Mouse (Mus musculus): Measurements from ENCODE around the gene Ambra1. TPM values are rescaled to one million over a fixed set of nuclear protein-coding genes. Genes with fewer than 3 reads are reported as not detected.

Ambra1 gene
- total RNA-seq, 2 experiments from 2014 or later: 21.9 to 22.7 TPM

DNA sequence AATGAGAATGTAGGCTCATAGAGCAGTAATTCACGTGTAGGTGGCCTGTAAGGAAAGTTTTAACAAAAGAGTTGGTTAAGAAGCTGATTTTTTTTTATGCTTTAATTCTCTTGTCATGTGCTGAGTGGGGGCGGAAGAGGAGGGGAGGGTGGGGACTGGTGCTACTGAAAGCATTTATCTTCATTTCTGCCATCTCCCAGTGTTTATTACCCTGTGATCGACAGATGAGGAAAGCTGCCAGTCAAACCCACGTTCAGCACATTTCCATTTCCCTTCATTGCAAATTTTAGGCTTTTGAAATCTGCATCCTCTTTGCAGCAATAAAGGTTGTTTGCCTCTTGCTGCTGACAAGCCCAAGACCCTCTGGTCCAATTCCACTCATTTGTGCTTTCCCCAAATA lies 129.5 kb downstream of the Ambra1 start:
- intact Hi-C loops (cut with DNase I): no loop called here
- DNase-seq: no peak

GRCm38 (mm10) chr2:91870754-91871153 lies 140.8 kb downstream of the Ambra1 start:
- intact Hi-C loops (cut with DNase I): no loop called here
- peak; percentile 21 to 35 for DNase-seq

GRCm38 (mm10) chr2:91871225-91871624 lies 141.3 kb downstream of the Ambra1 start:
- intact Hi-C loops (cut with DNase I): no loop called here
- DNase-seq: no peak

GRCm38 (mm10) chr2:91872658-91873057 lies 142.7 kb downstream of the Ambra1 start:
- DNase-seq: no peak
- intact Hi-C loops (cut with DNase I): no loop called here

GRCm38 (mm10) chr2:91876000-91876805 lies 146.3 kb downstream of the Ambra1 start:
- DNase-seq: peak in 1 of 2 experiments; percentile 1
- intact Hi-C loops (cut with DNase I): no loop called here

DNA sequence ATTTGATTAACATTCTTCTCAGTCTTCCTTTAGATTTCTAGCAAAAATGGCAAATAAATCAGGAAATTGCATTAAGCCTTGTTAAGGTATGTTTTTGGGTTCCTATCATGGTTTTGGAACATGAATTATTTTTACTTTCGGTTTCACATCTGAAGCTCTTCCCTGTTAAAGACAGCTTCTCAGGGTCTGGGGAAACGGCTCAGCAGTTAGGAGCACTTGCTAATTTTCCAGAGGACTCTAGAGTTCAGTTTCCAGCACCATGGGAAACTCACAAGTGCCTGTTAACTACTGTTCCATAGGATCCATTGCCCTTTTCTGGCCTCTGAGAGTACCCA lies 146.8 kb downstream of the Ambra1 start:
- intact Hi-C loops (cut with DNase I): no loop called here
- no peak for DNase-seq

DNA sequence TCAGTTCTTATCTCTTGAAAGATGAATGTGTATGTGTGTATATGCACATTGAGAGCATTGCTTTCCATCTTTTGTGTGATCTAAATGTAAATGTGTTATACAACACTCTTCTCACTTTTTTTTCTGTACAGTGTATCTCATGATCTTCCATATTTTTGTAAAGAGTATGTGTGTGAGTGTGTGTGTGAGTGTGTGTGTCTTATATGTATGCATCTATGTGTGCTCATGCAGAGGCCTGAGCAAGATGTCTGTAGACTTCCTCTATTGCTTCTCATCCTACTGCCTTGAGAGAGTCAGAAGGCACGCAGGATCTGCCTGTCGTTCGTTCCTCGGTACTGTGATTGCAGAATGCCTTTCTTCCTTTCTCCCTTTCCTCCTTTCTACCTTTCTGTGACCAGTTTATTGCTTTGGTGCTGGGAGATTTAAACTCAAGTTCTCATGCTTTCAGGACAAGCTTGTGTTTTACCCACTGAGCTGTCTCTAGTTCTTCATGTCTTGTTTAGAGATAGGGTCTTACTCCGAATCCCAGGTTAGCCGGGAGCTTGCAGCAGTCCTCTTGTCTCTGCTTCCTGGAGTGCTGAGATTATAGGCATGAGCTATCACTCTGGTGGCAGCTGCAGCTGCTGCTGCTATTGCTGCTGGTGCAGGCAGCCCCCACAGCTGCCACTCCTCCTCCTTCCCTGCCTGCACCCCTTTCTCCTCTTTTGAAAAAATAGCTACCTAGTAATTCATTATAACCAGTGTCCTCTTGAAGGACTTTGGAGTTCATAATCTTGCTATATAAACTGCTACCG lies 148.7 kb downstream of the Ambra1 start:
- no peak for DNase-seq
- intact Hi-C loops (cut with DNase I): no loop called here

- DNase-seq: no peak
Observed at GRCm38 (mm10) chr2:91883961-91884360, 154.0 kb downstream of the Ambra1 start.

GRCm38 (mm10) chr2:91884616-91885015 lies 154.7 kb downstream of the Ambra1 start:
- no peak for DNase-seq
- intact Hi-C loops (cut with DNase I): no loop called here

More at GRCm38 (mm10) chr2:91883961-91884360, 154.0 kb downstream of the Ambra1 start:
- intact Hi-C loops (cut with DNase I): no loop called here

GRCm38 (mm10) chr2:91894716-91895115 lies 164.8 kb downstream of the Ambra1 start:
- no peak for DNase-seq
- intact Hi-C loops (cut with DNase I): no loop called here

- intact Hi-C loops (cut with DNase I): no loop called here
Observed at GRCm38 (mm10) chr2:91895401-91895800, 165.5 kb downstream of the Ambra1 start.

DNA sequence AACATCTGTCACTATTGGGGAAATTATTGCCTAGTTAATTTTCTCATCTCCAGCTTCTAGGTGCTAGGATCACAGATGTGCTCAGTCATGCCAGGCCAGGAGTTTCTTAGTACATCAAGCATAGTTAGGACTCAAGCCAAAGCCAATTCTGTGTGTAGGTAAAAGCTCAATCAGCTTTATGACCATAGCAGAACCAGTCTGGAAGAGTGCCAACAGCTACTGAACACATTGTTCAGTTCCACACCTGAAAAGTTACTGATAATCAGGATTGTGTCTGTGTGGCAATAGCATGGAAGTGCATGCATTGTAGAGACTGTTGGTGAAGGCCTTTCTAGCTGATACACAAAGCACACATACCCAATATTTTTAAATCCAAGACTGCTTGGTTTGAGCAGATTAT lies 168.0 kb downstream of the Ambra1 start:
- DNase-seq: no peak
- intact Hi-C loops (cut with DNase I): no loop called here

More at GRCm38 (mm10) chr2:91895401-91895800, 165.5 kb downstream of the Ambra1 start:
- no peak for DNase-seq

- no peak for DNase-seq
- intact Hi-C loops (cut with DNase I): no loop called here
Observed at GRCm38 (mm10) chr2:91899141-91899540, 169.2 kb downstream of the Ambra1 start.

DNA sequence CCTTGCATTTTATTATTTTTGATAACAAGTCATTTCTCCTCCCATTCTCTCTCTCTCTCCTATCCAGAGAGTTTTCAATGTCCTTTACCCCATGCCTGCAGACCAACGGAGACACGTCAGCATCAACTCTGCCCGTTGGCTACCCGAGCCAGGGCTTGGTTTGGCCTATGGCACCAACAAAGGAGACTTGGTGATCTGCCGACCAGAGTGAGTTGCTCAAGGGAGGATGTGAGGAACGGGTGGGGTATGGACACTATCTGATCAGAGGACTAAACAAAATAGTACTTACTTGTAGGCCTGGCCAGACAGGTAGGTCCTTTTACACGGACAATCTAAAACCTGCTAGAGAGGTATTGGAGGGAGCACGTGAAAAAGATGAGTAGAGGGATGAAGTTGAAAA lies 170.5 kb downstream of the Ambra1 start:
- no peak for DNase-seq
- intact Hi-C loops (cut with DNase I): no loop called here

DNA sequence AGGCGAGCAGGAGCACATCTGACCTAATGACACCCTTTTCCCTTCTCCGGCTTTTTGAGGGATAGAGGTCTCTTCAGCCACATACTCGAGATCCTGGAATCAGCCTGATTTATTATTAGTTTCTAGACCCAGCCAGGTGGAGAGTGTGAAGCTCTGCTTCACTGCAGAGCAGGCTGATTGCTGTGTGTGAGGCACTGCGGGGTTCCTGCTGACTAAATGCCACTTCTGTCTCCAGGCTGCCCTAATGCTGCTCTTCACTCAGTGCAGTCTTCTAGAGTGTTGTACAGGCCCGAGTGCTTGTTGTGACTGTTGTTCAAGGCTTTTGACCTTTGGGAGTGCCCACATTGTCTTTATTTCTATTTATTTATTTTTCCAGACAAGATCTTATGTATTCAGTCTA lies 172.4 kb downstream of the Ambra1 start:
- DNase-seq: no peak
- intact Hi-C loops (cut with DNase I): no loop called here

GRCm38 (mm10) chr2:91903171-91903925 lies 173.4 kb downstream of the Ambra1 start:
- intact Hi-C loops (cut with DNase I): no loop called here
- DNase-seq: no peak

DNA sequence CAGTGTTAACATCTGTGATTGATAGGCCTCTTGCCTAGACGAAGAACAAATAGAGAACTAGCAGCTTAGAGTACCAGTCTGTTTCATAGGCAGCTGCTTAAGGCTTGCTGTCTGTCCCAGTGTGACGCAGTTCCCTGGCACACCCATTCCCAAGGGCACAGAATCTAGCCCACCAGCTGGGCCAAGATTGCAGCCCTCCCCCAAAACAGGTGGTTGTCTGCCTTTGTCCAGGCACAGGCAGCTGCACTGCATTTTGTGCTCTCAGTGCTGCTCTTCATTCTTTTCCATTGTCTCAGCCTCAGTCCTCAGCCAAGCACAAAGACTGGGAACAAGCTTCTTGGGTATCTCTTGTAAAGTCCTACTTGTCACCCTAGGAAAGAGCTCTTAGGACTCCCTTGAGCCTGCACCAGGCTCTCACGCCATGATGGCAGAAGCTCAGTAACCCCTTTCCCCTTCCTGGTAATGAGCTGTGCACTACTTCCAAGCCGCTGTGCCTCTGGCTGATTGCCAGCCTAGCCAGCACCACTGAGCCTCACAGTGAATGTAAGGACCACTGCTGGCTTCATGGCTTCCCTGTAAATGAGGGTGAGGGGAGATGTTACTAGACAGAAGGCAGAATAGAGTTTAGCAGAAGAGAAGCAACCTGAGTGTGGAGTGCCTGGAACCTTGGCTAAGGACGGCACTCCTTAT lies 174.8 kb downstream of the Ambra1 start:
- intact Hi-C loops (cut with DNase I): no loop called here
- peak; percentile 24 to 41 for DNase-seq

DNA sequence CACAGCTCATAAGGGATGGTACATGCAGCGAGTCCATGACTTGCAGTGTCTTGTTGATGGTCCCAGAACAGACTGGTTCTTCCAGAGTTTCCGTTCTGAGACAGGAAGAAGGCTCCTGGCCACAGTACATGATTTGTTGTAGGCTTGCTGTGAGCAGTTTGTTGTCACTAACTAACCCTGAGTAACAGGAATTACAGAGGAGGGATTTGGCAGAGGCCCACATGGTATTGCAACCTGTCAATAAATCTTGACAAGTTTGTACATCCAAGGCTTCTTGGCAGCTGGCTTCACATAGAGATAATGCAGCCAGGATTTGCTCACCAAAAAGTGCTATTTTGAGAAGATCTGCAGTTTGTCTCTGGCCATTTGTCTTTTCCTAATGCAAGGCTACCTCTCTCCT lies 176.2 kb downstream of the Ambra1 start:
- DNase-seq: no peak
- intact Hi-C loops (cut with DNase I): no loop called here

GRCm38 (mm10) chr2:91912616-91913015 lies 182.7 kb downstream of the Ambra1 start:
- DNase-seq: no peak
- intact Hi-C loops (cut with DNase I): no loop called here

- intact Hi-C loops (cut with DNase I): no loop called here
- no peak for DNase-seq
Observed at GRCm38 (mm10) chr2:91913328-91914110, 183.6 kb downstream of the Ambra1 start.

Measured in heart, postnatal 10 days (tissue).